Mouse (Mus musculus): Measurements from ENCODE around the gene Rtl10.

The Rtl10 gene

DNA sequence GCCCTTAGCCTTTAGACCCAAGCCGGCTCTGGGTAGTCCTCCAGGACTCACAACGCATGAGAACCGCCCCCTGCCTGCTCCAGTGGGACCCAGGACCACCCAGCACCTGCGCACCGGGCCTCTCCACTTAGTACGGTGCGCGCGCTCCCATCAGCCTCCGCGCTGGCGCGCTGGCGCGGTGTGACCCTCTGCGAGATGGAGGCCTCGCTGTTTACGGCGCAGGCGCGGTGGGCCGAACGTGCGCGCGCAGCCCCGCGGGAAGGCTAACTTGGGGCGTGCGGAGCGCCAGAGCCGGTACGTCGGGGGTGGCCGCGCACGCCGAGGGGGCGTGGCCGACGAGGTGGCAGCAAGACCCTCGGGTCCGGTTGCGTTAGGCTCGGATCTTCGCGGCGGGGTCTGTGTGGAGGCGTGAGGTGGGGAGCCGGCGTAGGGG, at the start of gene Rtl10, which contains the start of gene Gnb1l:
Rtl10 (plus strand) TSS at position 344 of the 433 bp plus-strand sequence.
Gnb1l (plus strand) TSS at position 156 of the 433 bp plus-strand sequence.
- in situ Hi-C loops (cut with MboI; ENCODE audit: unreplicated experiment in 2 of 2): loop anchor here in 1 of 2 experiments (5.0 to 10.0 kb wide), 2 partner anchors 36 to 54 kb away; no protein-coding TSS in a partner anchor

DNA sequence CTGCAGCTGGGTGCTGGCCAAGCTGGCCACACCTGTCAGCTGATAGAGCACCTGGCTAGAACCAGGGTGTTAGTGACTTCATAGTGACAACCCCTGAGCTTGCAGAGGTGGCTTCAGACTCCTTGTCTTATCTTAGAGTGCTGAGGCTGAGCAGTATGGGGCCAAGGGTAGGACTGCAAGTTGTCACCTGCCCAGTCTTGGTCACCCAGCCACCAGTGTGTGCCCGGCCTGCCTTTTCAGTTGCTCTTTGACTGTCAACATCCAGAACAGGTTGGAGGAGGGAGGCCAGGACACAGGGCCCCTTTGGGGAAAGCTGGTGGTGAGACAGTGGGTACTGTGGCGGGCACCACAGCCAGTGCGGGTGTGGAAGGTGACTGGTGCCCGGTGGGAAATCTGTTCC, 49.7 kb upstream of the Rtl10 start:
- in situ Hi-C loops (cut with MboI; ENCODE audit: unreplicated experiment in 2 of 2): loop anchor here (10.0 to 25.0 kb wide), 2 partner anchors 46 to 838 kb away; partner anchors contain the start of genes Gnb1l (in 1 of the 2) and Rtl10 (in 1 of the 2)

DNA sequence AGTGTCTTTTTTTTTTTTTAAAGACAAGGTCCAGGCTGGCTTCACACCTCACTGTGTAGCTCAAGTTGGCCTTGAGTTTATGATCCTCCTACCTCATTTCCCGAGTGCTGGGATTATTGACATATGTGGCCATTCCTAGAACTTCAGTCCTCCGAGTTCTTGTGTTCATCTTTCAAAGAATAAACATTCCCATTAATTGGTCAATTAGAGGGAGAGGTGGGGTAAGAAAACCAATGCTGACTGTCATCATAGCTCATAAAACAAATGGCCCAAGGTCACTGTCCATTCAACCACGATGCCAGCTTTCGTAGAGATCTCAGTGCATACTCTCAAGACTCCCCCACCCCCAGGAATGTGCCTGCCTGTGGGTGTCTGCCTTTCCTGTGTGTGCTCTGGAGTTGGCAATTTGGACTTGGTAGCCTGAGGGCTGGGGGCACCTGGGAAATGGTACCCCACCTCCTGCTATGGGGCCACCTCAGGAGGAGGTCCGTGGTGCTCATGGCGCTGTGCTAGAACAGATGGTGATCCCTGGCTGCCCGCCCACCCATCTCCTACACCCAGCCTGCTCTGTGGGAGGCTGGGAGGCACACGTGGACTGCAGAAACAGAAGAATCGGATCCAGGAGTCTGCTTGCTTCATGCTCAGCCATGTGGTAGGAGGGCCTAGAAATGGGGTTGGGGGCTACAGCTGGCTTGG, 47.1 kb upstream of the Rtl10 start:
- in situ Hi-C loops (cut with MboI; ENCODE audit: unreplicated experiment in 2 of 2): no loop called here

DNA sequence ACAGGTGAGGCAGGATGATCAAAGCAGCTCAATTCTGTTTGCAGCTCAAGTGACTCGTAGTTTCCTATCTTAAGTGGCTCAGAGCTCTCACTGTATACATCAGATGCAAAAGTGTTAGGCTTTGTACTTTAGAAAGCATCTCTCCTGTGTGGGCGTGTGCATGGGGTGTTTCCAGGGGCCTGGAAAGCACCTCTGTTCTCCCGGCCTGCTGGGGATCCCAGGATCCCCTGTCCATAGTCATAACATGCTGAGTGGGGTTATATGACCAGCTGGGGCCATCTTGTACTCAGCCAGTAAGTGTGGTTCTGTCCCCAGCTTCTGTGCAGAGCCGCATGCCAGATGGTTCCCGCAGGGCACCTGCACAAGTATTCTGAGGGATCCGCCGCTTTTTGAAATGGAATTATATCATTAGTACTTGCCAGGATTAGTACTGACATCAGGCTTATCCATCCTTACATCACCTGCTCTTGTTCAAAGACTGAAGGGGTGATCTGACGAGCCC, 46.3 kb upstream of the Rtl10 start:
- in situ Hi-C loops (cut with MboI; ENCODE audit: unreplicated experiment in 2 of 2): no loop called here

DNA sequence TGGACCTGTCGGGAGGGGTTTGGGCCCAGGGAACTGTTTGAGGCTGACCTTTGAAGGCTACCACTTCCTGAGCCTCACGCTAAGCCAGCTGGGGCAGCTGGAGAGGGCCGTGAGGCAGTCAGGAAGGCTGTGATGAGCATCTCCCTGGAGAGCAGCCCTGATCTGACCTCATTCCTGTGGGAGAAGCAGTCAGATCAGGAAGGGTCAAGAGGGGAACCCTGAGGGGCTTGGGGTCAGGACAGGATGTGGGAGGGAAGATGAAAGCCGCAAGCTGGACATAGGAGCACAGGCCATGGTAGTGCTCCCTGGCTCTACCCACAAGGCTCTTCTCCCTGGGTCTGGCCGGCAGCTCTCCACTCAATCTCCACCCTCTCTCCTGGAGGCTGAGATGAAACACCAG, 44.9 kb upstream of the Rtl10 start:
- in situ Hi-C loops (cut with MboI; ENCODE audit: unreplicated experiment in 2 of 2): no loop called here

DNA sequence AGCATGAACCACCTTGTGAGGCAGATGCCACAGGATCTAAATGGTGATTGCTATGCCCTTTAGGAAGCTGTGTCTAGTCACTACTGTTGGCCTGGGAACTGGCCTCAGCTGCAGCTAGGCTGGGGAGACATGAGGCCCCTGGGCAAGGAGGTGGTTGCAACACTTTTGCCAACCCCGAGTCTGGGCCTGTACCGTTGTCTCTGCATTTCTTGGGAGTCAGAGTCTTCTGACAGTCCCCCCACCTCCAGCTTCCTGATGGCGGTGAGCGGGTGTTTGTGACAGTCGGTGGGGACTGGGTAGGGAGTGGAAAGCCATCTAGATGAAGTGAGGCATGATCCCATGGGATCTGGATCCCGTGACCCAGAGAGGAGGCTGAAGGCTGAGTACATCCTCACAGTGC, 43.3 kb upstream of the Rtl10 start:
- in situ Hi-C loops (cut with MboI; ENCODE audit: unreplicated experiment in 2 of 2): no loop called here

DNA sequence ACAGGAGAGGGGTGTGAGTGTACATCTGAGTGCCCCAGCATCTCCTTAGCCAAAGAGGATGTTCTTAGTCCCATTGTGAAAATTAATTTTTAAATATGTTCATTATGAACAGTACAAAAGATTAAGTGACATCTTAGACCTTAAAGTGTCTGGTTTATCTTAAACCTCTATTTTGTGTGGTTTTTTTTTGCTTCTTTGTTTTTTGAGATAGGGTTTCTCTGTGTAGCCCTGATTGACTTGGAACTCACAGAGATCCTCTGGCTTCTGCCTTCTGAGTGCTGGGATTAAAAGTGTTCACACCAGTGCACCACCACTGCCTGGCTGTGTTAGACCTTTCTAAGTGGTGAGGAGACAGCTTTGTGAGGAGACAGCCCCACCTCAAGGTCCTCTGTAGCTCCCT, 40.0 kb upstream of the Rtl10 start:
- in situ Hi-C loops (cut with MboI; ENCODE audit: unreplicated experiment in 2 of 2): no loop called here

DNA sequence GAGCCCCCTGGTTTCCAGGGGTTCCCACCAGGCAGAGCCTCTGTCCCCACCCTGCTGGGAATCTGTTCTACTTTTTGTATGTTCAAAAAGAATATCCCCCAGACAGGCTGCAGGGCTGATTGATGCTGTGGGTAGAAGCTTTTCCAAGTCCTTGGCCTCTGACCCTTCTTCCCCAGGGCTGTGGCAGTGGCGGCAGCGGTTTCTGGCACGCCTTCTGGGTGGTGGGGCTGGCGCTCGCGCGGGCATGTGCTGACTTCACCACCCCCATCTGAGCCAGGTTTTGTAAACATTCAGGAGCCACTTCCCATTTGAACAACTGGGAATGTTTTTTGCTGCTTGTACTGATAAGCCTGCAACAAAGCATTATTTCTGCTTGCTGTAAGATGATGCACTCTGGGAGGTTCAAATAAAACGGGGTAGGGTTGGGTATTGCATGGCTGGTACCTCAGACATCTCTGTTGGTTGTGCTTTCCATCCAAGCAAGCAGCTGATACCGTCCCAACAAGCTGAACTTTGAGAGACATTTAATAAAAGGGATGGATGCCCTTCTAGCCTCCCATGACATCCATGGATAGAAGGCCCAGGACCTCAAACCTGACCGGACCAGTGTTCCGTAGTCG, 39.3 kb upstream of the Rtl10 start:
- in situ Hi-C loops (cut with MboI; ENCODE audit: unreplicated experiment in 2 of 2): no loop called here

DNA sequence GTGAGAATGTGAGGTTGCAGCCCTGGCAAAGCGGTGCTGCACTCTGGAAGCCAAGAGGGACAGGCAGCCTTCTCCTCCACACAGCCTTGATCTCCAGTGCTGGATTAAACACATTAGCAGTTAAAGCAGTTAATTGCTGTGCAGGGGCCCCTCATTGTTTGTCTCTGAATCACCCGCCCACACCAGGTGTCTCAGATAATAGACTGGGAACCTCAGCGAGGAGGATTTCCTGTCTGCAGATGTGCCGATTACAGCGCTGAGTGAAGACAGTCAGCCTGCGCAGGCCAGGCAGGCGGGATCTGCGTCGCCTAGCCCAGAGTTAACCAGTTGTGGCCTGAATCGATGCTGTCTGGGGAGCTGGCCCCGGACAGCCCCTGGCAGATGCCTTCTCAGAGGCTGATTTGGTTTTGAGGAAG, 38.7 kb upstream of the Rtl10 start:
- in situ Hi-C loops (cut with MboI; ENCODE audit: unreplicated experiment in 2 of 2): loop anchor here in 1 of 2 experiments (5.0 kb wide), 1 partner anchor 37 kb away; the partner anchor contains the start of genes Gnb1l and Rtl10

DNA sequence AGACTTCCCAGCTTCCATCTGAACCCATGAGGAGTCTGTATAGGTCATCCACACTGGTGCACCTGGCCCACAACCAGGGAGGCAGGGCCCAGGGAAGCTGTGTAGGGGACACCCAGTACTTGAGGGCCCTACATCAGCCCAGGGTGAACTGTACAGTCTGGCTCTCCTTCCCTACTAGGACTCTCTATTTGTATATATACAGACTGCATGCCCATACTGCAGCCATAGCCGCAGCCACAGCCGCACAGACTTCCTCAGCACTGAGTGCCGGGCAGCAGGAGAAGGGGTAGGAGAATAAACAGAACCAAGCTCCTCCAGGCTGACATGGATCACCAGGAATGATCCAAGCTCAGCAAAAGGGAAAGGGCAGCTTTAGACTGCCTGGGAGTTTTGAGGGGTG, 37.9 kb upstream of the Rtl10 start:
- in situ Hi-C loops (cut with MboI; ENCODE audit: unreplicated experiment in 2 of 2): loop anchor here in 1 of 2 experiments (5.0 kb wide), 1 partner anchor 36 kb away; the partner anchor contains the start of genes Gnb1l and Rtl10

DNA sequence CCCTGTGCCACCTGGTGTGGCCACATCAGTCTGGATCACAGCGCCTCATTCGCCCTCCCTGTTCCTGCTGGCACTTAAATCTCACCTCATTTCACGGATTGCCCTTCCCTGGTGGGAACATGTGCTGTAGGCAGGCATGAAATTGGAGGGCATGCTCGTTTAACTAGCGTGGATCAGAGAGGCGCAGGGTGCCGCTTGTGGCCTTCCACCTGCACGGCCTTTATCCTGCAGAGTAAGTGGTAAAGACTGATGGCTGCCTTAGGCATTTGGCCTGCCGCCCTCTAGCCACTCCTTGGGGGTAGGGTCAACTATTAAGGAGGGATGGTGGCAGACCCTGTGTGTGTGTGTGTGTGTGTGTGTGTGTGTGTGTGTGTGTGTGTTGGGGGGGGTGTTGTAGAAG, 36.7 kb upstream of the Rtl10 start:
- in situ Hi-C loops (cut with MboI; ENCODE audit: unreplicated experiment in 2 of 2): loop anchor here in 1 of 2 experiments (5.0 kb wide), 1 partner anchor 35 kb away; the partner anchor contains the start of genes Gnb1l and Rtl10

DNA sequence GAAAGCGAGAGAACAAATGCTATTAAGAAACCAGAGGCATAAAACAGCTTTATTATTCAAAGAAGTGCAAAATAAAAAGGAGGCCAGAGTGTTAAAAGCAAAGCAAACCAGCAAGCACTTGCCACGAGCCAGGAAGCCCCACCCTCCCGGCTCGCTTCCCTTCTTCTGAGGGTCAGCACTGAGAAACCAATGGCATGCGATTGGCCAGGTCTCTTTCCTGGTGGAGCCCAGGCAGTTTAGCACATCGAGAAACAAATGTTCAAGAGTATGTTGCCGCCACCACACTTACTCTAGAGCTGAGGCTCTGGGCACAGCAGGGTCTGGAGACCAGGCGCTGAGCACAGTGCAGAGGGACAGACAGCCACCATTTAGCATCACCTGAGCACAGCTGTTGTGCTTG, 36.1 kb upstream of the Rtl10 start:
- in situ Hi-C loops (cut with MboI; ENCODE audit: unreplicated experiment in 2 of 2): loop anchor here in 1 of 2 experiments (5.0 kb wide), 1 partner anchor 35 kb away; the partner anchor contains the start of genes Gnb1l and Rtl10

DNA sequence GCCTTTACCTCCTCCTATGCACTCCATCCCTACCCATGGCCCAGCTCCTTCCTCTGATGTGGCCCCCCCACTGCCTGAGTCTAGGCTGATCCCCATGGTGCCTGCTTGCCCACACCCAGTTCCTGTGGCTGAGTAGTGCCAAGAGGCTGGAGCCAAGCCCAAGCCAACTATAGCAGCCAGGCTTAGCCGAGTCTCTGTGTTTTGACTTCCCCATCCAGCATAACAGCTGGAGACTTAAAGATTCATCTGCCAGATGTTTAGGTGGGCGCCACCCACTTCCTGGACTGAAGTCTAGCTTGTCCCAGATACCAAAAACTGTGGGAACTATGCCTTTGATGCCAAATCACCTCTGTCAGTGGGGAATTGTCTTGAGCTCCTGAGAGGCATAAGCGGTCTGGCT, 34.4 kb upstream of the Rtl10 start:
- in situ Hi-C loops (cut with MboI; ENCODE audit: unreplicated experiment in 2 of 2): loop anchor here in 1 of 2 experiments (5.0 kb wide), 1 partner anchor 33 kb away; the partner anchor contains the start of genes Gnb1l and Rtl10

DNA sequence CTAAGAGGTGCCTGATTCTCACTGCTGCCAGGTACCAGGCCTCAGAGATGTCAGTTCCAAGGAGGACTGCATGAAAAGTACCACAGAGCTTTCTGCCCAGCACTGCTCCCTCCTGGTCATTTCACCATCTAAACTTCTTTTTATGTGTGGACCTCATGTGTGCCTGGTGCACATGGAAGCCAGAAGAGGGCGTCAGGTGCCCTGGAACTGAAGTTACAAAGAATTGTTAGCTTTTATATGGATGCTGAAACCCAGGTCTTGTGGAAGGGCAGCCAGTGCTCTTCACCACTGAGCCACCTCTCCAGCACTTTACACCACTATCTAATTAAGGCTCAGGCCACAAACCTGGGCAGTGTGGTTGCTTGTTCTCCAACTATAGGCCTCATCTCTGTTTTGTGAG, 27.9 kb upstream of the Rtl10 start:
- in situ Hi-C loops (cut with MboI; ENCODE audit: unreplicated experiment in 2 of 2): no loop called here

DNA sequence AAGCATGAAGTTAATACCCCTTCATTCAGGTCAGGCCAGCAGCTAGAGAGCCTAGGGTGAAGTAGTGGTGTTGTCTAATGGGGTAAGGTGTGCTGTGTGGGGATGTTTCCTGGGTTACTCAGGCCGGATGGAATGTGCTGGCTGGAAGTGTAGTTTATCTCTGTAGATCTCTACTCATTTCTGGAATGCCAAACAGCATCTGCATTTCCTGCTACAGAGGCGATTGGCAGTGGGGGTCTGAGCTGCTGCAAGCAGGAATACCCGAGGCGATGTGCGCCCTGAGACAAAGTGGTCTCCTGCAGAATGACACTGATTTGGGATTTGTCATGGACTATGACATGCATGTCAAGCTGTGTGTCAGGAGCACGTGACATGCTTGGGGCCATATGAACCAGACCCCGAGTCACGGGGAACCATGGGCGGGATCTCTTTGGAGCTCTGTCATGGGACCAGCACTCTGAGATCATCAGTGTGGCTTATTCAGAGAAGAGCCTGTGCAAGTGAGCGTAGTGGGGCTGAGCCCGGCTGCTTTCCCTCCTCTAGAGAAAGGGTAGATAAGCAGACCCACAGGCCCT, 27.2 kb upstream of the Rtl10 start:
- in situ Hi-C loops (cut with MboI; ENCODE audit: unreplicated experiment in 2 of 2): no loop called here

DNA sequence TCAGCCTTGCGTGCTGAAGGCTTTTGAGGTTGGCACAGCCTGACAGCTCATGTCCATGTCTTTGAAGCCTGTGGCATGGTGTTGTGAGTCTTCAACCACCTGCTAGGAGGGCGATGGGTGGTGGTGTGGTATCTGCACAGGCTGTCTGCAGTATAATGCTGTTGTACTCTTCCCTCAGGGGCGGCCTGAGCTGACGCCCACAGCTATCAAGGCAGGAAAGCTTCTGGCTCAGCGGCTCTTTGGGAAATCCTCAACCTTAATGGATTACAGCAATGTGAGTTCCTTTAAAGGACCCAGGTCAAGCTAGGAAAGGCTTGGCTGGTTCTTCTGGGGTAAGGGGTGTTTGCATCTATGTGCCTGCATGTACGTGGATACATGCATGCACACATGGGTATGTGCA, 26.7 kb upstream of the Rtl10 start:
- in situ Hi-C loops (cut with MboI; ENCODE audit: unreplicated experiment in 2 of 2): no loop called here

DNA sequence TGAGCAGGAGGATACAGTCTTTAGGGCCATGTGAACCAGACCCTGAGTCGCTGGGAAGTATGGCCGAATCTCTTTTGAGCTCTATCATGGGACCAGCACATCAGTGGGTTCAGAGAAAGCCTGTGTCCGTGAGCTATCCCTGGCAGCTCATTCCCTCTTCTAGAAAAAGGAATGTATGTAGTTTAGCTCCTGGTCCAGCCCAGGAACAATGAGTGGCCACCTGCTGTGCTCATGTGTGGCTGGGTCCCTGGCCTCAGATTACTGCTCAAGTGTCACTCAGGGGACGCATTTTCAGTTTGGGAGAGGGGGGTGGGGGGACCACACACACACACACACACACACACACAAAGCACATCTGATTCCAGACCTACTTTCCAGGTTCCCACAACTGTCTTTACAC, 26.3 kb upstream of the Rtl10 start:
- in situ Hi-C loops (cut with MboI; ENCODE audit: unreplicated experiment in 2 of 2): no loop called here

DNA sequence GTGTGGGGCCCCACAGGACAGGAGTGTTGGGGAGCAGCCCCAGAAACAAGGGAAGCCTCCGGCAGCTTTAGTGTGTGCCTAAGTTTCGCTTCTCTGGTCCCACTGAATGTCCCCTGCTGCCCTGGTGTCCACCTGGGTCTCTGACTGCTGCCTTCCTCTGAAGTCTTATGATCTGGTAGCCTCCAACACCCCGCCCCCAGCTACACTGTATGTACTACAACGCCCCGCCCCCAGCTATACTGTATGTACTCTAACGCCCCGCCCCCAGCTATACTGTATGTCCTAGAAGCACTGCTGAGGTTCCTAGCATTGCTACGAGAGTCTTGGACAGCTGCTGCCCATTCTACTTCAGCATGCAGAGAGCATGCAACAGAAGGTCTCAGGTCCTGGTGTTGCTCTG, 25.7 kb upstream of the Rtl10 start:
- in situ Hi-C loops (cut with MboI; ENCODE audit: unreplicated experiment in 2 of 2): no loop called here

DNA sequence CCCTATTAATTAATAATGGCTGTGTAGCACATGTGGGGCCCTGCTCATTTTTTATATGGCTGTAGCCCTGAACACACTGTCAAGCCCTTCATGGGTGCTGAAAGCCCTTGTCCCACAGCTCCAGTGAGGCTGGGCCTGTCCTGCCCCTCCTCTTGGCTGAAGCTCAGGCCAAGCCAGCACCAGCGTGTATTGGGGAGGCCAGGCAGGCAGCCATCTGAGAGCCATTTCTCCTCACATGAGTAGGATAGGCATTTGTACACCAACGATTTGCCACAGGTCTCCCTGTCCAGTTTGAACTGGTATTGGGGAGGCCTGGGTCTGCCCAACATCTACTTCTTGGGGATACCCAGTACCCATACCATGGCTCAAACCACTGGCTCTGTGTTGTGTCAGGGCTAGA, 24.7 kb upstream of the Rtl10 start:
- in situ Hi-C loops (cut with MboI; ENCODE audit: unreplicated experiment in 2 of 2): no loop called here

DNA sequence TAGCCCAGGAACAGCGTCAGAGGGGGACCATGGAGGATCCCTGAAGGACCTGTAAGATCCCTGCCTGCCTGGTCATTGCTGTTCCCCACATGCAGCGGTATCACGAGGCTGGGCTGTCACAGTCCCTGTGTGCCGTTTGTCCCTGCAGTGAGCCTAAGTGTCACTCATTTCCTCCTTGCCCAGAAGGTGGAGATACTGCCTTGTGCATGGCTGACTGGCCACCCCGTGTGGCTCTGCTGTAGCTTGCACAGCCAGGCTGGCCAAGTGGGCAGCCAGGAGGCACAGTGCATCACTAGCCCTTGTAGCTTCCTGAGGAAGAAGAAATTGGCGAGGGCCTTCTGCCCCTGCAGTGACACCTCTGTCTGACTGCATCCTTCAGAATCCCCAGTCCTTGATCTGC, 20.7 kb upstream of the Rtl10 start:
- in situ Hi-C loops (cut with MboI; ENCODE audit: unreplicated experiment in 2 of 2): no loop called here

DNA sequence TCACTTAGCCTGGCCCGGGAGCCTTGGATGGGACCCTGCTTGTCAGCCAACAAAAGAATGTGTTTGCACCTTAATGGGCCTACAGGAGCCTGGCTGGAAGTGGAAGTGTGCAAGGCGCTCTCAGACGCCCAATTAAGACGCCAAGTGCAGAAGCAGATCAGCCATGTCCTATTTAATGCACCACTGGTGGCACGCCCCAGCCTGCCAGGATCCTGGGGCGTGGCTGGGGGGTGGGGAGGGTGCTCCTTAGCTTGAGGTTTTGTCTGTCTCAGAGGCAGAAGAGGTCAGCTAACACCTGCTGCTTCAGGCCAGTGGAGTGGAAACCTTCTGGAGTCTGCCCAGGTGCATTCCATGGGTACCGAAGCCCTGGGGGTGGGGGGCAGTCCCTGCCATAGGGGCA, 19.0 kb upstream of the Rtl10 start:
- in situ Hi-C loops (cut with MboI; ENCODE audit: unreplicated experiment in 2 of 2): no loop called here

All from v-Abl transformed pro-B cells (cell line).